Mouse (Mus musculus): ENCODE data around the gene Cul7. TPM values are rescaled to one million over a fixed set of nuclear protein-coding genes. Genes with fewer than 3 reads are reported as not detected.

Gene Cul7
- polyA plus RNA-seq, 1 experiment from 2014 or later = 30.5 TPM

DNA sequence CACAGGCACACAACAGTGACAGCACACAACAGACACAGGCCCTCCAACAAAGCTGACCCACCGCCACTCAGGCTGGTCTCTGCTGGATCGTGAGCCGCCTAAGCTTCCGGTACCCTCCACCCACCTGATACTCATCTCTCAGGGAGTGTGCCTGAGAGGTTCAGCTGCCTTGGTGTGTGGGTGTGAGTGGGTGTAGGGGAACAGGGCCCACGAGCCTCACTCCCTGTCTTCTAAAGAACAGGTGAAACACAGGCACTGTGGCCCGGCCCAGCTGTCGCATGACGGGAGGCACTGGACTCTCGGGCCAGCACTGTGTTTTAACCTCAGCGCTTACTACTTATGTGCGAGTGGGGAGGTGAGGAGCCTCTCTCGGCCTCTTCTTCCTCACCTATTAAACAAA lies 52.0 kb downstream of the Cul7 start:
- H3K9me3 ChIP-seq (ENCODE audit: control insufficient read depth, low read length) = no peaks in the 10 kb centered on the region
- DNase-seq (ENCODE audit: low spot score) (no peak), ATAC-seq (ENCODE audit: low FRiP score) (no peak)
- H3K4me3 ChIP-seq (ENCODE audit: low read depth, low read length) = no peak overlapping the region
- H3K4me2 ChIP-seq (replicated peaks; ENCODE audit: low read depth, low read length) = no peak overlapping the region
- 89% methylated on average over 12 of the region's 12 CpGs for WGBS
- no peak overlapping the region for H3K9ac ChIP-seq (ENCODE audit: low read depth, low read length)
- 0 out of 2 replicates have a peak, but pooled peaks cover 4% of the 10 kb centered on the region for H3K4me1 ChIP-seq (replicated peaks; ENCODE audit: control insufficient read depth, insufficient read depth, low read length)
- no peaks in the 10 kb centered on the region for H3K36me3 ChIP-seq (ENCODE audit: control insufficient read depth, insufficient read depth, low read length)
- H3K27ac ChIP-seq (ENCODE audit: low read depth, low read length) = no peak overlapping the region
- H3K27me3 ChIP-seq (ENCODE audit: control insufficient read depth, insufficient read depth, low read length) = no peaks in the 10 kb centered on the region

GRCm38 (mm10) chr17:46702506-46702905 lies 52.4 kb downstream of the Cul7 start:
- ATAC-seq (ENCODE audit: low FRiP score) = no peak
- WGBS = 86% methylated on average over 5 of the region's 5 CpGs
- H3K27ac ChIP-seq (ENCODE audit: low read depth, low read length) = no peak overlapping the region
- no peaks in the 10 kb centered on the region for H3K27me3 ChIP-seq (ENCODE audit: control insufficient read depth, insufficient read depth, low read length)
- H3K9me3 ChIP-seq (ENCODE audit: control insufficient read depth, low read length) = no peaks in the 10 kb centered on the region
- no peak overlapping the region for H3K9ac ChIP-seq (ENCODE audit: low read depth, low read length)
- H3K4me2 ChIP-seq (replicated peaks; ENCODE audit: low read depth, low read length) = no peak overlapping the region
- H3K4me1 ChIP-seq (replicated peaks; ENCODE audit: control insufficient read depth, insufficient read depth, low read length) = 0 out of 2 replicates have a peak, but pooled peaks cover 4% of the 10 kb centered on the region
- no peaks in the 10 kb centered on the region for H3K36me3 ChIP-seq (ENCODE audit: control insufficient read depth, insufficient read depth, low read length)
- no peak overlapping the region for H3K4me3 ChIP-seq (ENCODE audit: low read depth, low read length)
- DNase-seq (ENCODE audit: low spot score) = no peak

DNA sequence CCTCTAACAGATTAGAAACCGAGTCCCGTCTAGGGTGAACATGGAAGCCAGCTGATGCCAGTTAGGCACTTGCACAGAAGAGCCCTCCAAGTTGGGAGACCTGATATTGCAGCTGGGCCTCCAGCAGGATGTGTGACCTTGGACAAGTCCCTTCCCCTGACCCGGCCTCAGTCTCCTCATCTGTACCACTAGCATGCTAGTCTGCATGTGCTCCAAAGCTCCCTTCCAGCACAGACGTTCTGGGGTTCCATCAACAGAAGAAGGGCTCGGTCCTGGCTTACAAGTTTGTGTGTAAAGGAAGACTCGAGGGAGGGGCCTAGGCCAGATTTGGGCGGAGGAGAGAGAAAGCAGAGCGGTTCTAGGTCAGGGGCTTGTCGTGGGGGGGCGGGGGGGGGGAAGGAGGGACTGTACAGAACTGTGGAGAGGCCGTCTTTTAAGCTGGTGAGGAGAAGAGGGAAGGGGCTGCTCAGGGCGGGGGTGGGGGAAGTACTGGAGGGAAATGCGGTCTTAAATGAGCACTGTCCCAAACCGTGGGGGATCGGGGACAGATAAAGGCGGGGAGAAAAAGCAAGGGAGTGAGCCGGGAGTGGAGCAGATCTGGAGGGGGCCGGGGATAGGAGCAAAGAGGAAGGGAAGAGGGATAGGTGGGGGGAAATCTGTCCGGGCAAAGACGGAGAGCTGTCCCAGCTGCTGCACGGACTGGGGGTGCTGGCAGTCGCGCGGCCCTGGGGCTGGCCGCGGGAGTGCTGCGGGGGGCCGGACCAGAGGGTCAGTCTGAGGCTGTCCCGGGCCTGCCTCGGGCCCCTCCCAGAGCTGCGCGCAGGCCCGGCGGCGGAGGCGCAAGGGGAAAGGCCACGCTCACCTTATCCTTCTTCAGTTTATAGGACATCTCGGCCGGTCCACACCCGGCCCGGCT lies 54.1 kb downstream of the Cul7 start:
- WGBS = 5% methylated on average over 32 of the region's 41 CpGs
- Histone ChIP-seq H3K27ac (ENCODE audit: low read depth, low read length) (peak overlapping the region; percentile 85), H3K36me3 (ENCODE audit: control insufficient read depth, insufficient read depth, low read length) (no peaks in the 10 kb centered on the region), H3K27me3 (ENCODE audit: control insufficient read depth, insufficient read depth, low read length) (no peaks in the 10 kb centered on the region), H3K4me2 (replicated peaks; ENCODE audit: low read depth, low read length) (peak overlapping the region; percentile 70), H3K9me3 (ENCODE audit: control insufficient read depth, low read length) (no peaks in the 10 kb centered on the region), H3K9ac (ENCODE audit: low read depth, low read length) (peak overlapping the region; percentile 90), H3K4me1 (replicated peaks; ENCODE audit: control insufficient read depth, insufficient read depth, low read length) (0 out of 2 replicates have a peak, but pooled peaks cover 4% of the 10 kb centered on the region), H3K4me3 (ENCODE audit: low read depth, low read length) (peak overlapping the region; percentile 92)
- ATAC-seq (ENCODE audit: low FRiP score) (peak; percentile 86), DNase-seq (ENCODE audit: low spot score) (peak; percentile 32)

DNA sequence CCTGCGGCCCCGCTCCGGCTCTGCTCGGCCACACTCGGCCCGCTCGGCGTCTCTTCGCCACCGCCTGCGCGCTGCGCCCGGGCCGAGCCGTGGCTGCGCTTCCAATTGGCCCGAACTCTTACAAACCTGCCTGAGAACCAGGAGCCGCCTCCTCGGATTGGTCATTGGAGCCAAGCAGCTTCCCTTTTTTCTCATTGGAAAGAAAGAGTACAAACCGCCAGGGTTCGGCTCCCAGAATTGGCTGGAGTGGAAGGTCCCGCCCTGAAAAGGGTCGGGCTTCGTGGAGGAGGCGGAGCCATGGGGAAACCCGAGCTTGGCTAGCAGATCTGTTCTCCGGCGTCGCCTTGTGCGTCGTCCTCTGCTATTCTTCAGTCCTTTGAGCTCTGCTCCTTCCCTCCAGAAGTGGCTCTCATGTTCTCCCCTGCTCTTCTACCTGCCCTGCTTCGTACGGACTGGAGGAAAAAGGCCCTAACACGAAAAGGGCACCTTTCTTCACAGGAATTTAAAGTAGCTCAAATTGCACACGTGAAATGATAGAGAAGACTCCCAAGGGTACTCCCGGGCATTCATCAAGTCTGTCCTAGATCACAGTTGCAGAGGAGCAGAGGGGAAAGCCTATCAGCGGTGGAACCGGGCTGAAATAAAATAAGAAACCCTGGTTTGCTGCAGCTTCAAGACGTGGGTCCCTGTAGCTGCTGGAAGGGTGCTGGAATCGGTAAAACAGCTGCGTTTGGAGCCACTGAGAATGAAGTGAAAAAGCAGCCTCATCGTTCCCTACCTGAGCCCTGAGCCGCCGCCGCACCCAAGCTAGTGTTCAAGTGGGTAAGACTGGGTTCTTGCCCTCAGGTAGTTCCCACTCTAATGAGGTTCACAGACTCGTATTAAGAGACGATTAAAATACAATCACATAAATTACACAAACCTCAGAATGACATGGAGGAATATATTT lies 55.0 kb downstream of the Cul7 start, which contains the start of gene Ppp2r5d:
Gene Ppp2r5d (minus strand): TSS at position 225 of the 949 bp plus-strand sequence.
- Histone ChIP-seq H3K27me3 (ENCODE audit: control insufficient read depth, insufficient read depth, low read length) (no peaks in the 10 kb centered on the region), H3K4me3 (ENCODE audit: low read depth, low read length) (peak within 1 kb of the TSS; percentile 92), H3K9ac (ENCODE audit: low read depth, low read length) (peak within 1 kb of the TSS; percentile 90), H3K4me2 (replicated peaks; ENCODE audit: low read depth, low read length) (peak within 1 kb of the TSS; percentile 70), H3K27ac (ENCODE audit: low read depth, low read length) (peak within 1 kb of the TSS; percentile 85), H3K36me3 (ENCODE audit: control insufficient read depth, insufficient read depth, low read length) (no peaks in the 10 kb centered on the region), H3K4me1 (replicated peaks; ENCODE audit: control insufficient read depth, insufficient read depth, low read length) (0 out of 2 replicates have a peak, but pooled peaks cover 4% of the 10 kb centered on the region), H3K9me3 (ENCODE audit: control insufficient read depth, low read length) (no peaks in the 10 kb centered on the region)
- ATAC-seq (ENCODE audit: low FRiP score) = peak; percentile 97
- DNase-seq (ENCODE audit: low spot score) = peak; percentile 97
- whole genome bisulfite sequencing = 2% methylated on average over 48 of the region's 48 CpGs

GRCm38 (mm10) chr17:46706375-46707089 lies 56.4 kb downstream of the Cul7 start:
- ATAC-seq (ENCODE audit: low FRiP score) = no peak

GRCm38 (mm10) chr17:46710959-46711597 lies 60.9 kb downstream of the Cul7 start, which contains the start of gene Pex6:
Pex6 (plus strand) TSS chr17:46711463.
- DNase-seq (ENCODE audit: low spot score) = peak; percentile 96
- no peaks in the 10 kb centered on the region for H3K27me3 ChIP-seq (ENCODE audit: control insufficient read depth, insufficient read depth, low read length)
- H3K9ac ChIP-seq (ENCODE audit: low read depth, low read length) = peak within 1 kb of the TSS; percentile 87
- peak within 1 kb of the TSS; percentile 99 for H3K4me2 ChIP-seq (replicated peaks; ENCODE audit: low read depth, low read length)
- H3K4me3 ChIP-seq (ENCODE audit: low read depth, low read length) = peak within 1 kb of the TSS; percentile 92
- 0 out of 2 replicates have a peak, but pooled peaks cover 2% of the 10 kb centered on the region for H3K36me3 ChIP-seq (ENCODE audit: control insufficient read depth, insufficient read depth, low read length)
- 10% methylated on average over 36 of the region's 36 CpGs for WGBS
- H3K27ac ChIP-seq (ENCODE audit: low read depth, low read length) = peak within 1 kb of the TSS; percentile 42; the same call in 1 of the 2 replicates
- peak; percentile 93 for ATAC-seq (ENCODE audit: low FRiP score)
- H3K9me3 ChIP-seq (ENCODE audit: control insufficient read depth, low read length) = no peaks in the 10 kb centered on the region
- peaks cover 4% of the 10 kb centered on the region for H3K4me1 ChIP-seq (replicated peaks; ENCODE audit: control insufficient read depth, insufficient read depth, low read length)

More at GRCm38 (mm10) chr17:46706375-46707089, 56.4 kb downstream of the Cul7 start:
- Histone ChIP-seq H3K4me1 (replicated peaks; ENCODE audit: control insufficient read depth, insufficient read depth, low read length) (0 out of 2 replicates have a peak, but pooled peaks cover 4% of the 10 kb centered on the region), H3K36me3 (ENCODE audit: control insufficient read depth, insufficient read depth, low read length) (no peaks in the 10 kb centered on the region), H3K9ac (ENCODE audit: low read depth, low read length) (no peak overlapping the region), H3K9me3 (ENCODE audit: control insufficient read depth, low read length) (no peaks in the 10 kb centered on the region), H3K4me3 (ENCODE audit: low read depth, low read length) (no peak overlapping the region), H3K4me2 (replicated peaks; ENCODE audit: low read depth, low read length) (no peak overlapping the region), H3K27ac (ENCODE audit: low read depth, low read length) (no peak overlapping the region), H3K27me3 (ENCODE audit: control insufficient read depth, insufficient read depth, low read length) (no peaks in the 10 kb centered on the region)
- WGBS = 95% methylated on average over 14 of the region's 14 CpGs
- DNase-seq (ENCODE audit: low spot score) = no peak

- ATAC-seq (ENCODE audit: low FRiP score) = peak; percentile 67
- no peak for DNase-seq (ENCODE audit: low spot score)
These were observed 61.6 kb downstream of the Cul7 start for GRCm38 (mm10) chr17:46711612-46712271.

More at GRCm38 (mm10) chr17:46711612-46712271, 61.6 kb downstream of the Cul7 start:
- Histone ChIP-seq H3K9me3 (ENCODE audit: control insufficient read depth, low read length) (no peaks in the 10 kb centered on the region), H3K36me3 (ENCODE audit: control insufficient read depth, insufficient read depth, low read length) (0 out of 2 replicates have a peak, but pooled peaks cover 2% of the 10 kb centered on the region), H3K27me3 (ENCODE audit: control insufficient read depth, insufficient read depth, low read length) (no peaks in the 10 kb centered on the region), H3K4me3 (ENCODE audit: low read depth, low read length) (peak overlapping the region; percentile 92), H3K27ac (ENCODE audit: low read depth, low read length) (peak overlapping the region; percentile 42; the same call in 1 of the 2 replicates), H3K4me1 (replicated peaks; ENCODE audit: control insufficient read depth, insufficient read depth, low read length) (peaks cover 4% of the 10 kb centered on the region), H3K9ac (ENCODE audit: low read depth, low read length) (peak overlapping the region; percentile 87), H3K4me2 (replicated peaks; ENCODE audit: low read depth, low read length) (peak overlapping the region; percentile 99)
- WGBS = under 1% methylated on average over 53 of the region's 76 CpGs

All from hindbrain, embryonic 11.5 days (tissue).